Mouse (Mus musculus): ENCODE measurements around the gene Spata13. TPM values are rescaled to one million over a fixed set of nuclear protein-coding genes. Genes with fewer than 3 reads are reported as not detected.
A peak's percentile ranks its signal among the peaks of the same experiment; 100 is the strongest.

Gene Spata13
- polyA plus RNA-seq, 1 experiment from 2014 or later, result 21.0 TPM

GRCm38 (mm10) chr14:60747154-60747870 lies 113.5 kb downstream of the Spata13 start:
- H3K4me1 ChIP-seq (replicated peaks), result peaks cover 45% of the 10 kb centered on the region
- H3K9me3 ChIP-seq (replicated peaks), result no peaks in the 10 kb centered on the region
- H3K4me2 ChIP-seq, result no peak overlapping the region
- ATAC-seq (ENCODE audit: insufficient number of reproducible peaks, low FRiP score), result no peak
- H3K27me3 ChIP-seq (replicated peaks), result no peaks in the 10 kb centered on the region
- H3K36me3 ChIP-seq, result peaks cover 66% of the 10 kb centered on the region
- no peak overlapping the region for H3K9ac ChIP-seq
- H3K27ac ChIP-seq (ENCODE audit: poor library complexity, severe bottlenecking), result no peak overlapping the region
- WGBS, result 83% methylated on average over 21 of the region's 21 CpGs
- H3K4me3 ChIP-seq, result no peak overlapping the region

GRCm38 (mm10) chr14:60749880-60750279 lies 116.1 kb downstream of the Spata13 start:
- H3K27me3 ChIP-seq (replicated peaks), result no peaks in the 10 kb centered on the region
- H3K9me3 ChIP-seq (replicated peaks), result no peaks in the 10 kb centered on the region
- H3K36me3 ChIP-seq, result peaks cover 88% of the 10 kb centered on the region
- H3K27ac ChIP-seq (ENCODE audit: poor library complexity, severe bottlenecking), result peak overlapping the region; percentile 68
- no peak overlapping the region for H3K4me2 ChIP-seq
- H3K4me1 ChIP-seq (replicated peaks), result peaks cover 22% of the 10 kb centered on the region
- no peak overlapping the region for H3K9ac ChIP-seq
- WGBS, result 57% methylated on average over 12 of the region's 12 CpGs
- no peak for ATAC-seq (ENCODE audit: insufficient number of reproducible peaks, low FRiP score)
- no peak overlapping the region for H3K4me3 ChIP-seq

- Histone ChIP-seq H3K4me1 (replicated peaks) (0 out of 2 replicates have a peak, but pooled peaks cover 14% of the 10 kb centered on the region), H3K9me3 (replicated peaks) (no peaks in the 10 kb centered on the region), H3K4me3 (no peak overlapping the region), H3K27ac (ENCODE audit: poor library complexity, severe bottlenecking) (no peak overlapping the region), H3K4me2 (no peak overlapping the region), H3K36me3 (peaks cover 92% of the 10 kb centered on the region), H3K9ac (no peak overlapping the region), H3K27me3 (replicated peaks) (no peaks in the 10 kb centered on the region)
- no peak for ATAC-seq (ENCODE audit: insufficient number of reproducible peaks, low FRiP score)
- 89% methylated on average over 16 of the region's 16 CpGs for WGBS
These were observed 117.8 kb downstream of the Spata13 start for GRCm38 (mm10) chr14:60751581-60751980.

GRCm38 (mm10) chr14:60752892-60753800 lies 119.3 kb downstream of the Spata13 start:
- 86% methylated on average over 14 of the region's 14 CpGs for WGBS
- no peak overlapping the region for H3K4me3 ChIP-seq
- ATAC-seq (ENCODE audit: insufficient number of reproducible peaks, low FRiP score), result no peak

DNA sequence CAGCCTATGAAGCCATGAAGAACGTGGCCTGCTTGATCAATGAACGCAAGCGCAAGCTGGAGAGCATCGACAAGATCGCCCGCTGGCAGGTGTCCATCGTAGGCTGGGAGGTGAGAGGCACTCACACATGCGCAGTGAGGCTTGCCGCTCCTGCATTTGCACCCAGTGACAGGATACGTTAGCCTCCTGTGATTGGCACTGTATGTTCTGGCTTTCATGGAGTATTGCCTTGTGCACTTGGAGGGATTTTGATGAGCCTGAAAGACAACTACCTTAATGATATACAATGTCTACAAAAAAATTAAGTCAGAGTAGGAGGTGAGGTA lies 120.0 kb downstream of the Spata13 start:
- peaks cover 95% of the 10 kb centered on the region for H3K36me3 ChIP-seq
- H3K4me3 ChIP-seq, result no peak overlapping the region
- H3K4me1 ChIP-seq (replicated peaks), result 0 out of 2 replicates have a peak, but pooled peaks cover 14% of the 10 kb centered on the region
- H3K27me3 ChIP-seq (replicated peaks), result no peaks in the 10 kb centered on the region
- no peak overlapping the region for H3K9ac ChIP-seq
- WGBS, result 94% methylated on average over 10 of the region's 10 CpGs
- H3K4me2 ChIP-seq, result no peak overlapping the region
- H3K27ac ChIP-seq (ENCODE audit: poor library complexity, severe bottlenecking), result no peak overlapping the region
- no peak for ATAC-seq (ENCODE audit: insufficient number of reproducible peaks, low FRiP score)
- H3K9me3 ChIP-seq (replicated peaks), result no peaks in the 10 kb centered on the region

More at GRCm38 (mm10) chr14:60752892-60753800, 119.3 kb downstream of the Spata13 start:
- Histone ChIP-seq H3K27me3 (replicated peaks) (no peaks in the 10 kb centered on the region), H3K4me1 (replicated peaks) (0 out of 2 replicates have a peak, but pooled peaks cover 14% of the 10 kb centered on the region), H3K27ac (ENCODE audit: poor library complexity, severe bottlenecking) (0 out of 2 replicates have a peak overlapping the region, but pooled peaks have one; percentile 4), H3K9ac (no peak overlapping the region), H3K9me3 (replicated peaks) (no peaks in the 10 kb centered on the region), H3K4me2 (no peak overlapping the region), H3K36me3 (peaks cover 92% of the 10 kb centered on the region)

- Histone ChIP-seq H3K4me1 (replicated peaks) (0 out of 2 replicates have a peak, but pooled peaks cover 8% of the 10 kb centered on the region), H3K27ac (ENCODE audit: poor library complexity, severe bottlenecking) (no peak overlapping the region), H3K9ac (no peak overlapping the region), H3K4me2 (no peak overlapping the region), H3K9me3 (replicated peaks) (no peaks in the 10 kb centered on the region), H3K27me3 (replicated peaks) (no peaks in the 10 kb centered on the region), H3K36me3 (peaks cover 95% of the 10 kb centered on the region), H3K4me3 (no peak overlapping the region)
- 95% methylated on average over 5 of the region's 5 CpGs for WGBS
- ATAC-seq (ENCODE audit: insufficient number of reproducible peaks, low FRiP score), result no peak
These were observed 120.9 kb downstream of the Spata13 start for GRCm38 (mm10) chr14:60754656-60755055.

- 90% methylated on average over 15 of the region's 15 CpGs for WGBS
- no peak overlapping the region for H3K27ac ChIP-seq (ENCODE audit: poor library complexity, severe bottlenecking)
- no peak overlapping the region for H3K9ac ChIP-seq
- no peaks in the 10 kb centered on the region for H3K9me3 ChIP-seq (replicated peaks)
- no peak overlapping the region for H3K4me3 ChIP-seq
- ATAC-seq (ENCODE audit: insufficient number of reproducible peaks, low FRiP score), result no peak
- H3K36me3 ChIP-seq, result peaks cover 95% of the 10 kb centered on the region
- no peaks in the 10 kb centered on the region for H3K27me3 ChIP-seq (replicated peaks)
- no peaks in the 10 kb centered on the region for H3K4me1 ChIP-seq (replicated peaks)
- H3K4me2 ChIP-seq, result no peak overlapping the region
These were observed 122.5 kb downstream of the Spata13 start for GRCm38 (mm10) chr14:60756271-60756670.

DNA sequence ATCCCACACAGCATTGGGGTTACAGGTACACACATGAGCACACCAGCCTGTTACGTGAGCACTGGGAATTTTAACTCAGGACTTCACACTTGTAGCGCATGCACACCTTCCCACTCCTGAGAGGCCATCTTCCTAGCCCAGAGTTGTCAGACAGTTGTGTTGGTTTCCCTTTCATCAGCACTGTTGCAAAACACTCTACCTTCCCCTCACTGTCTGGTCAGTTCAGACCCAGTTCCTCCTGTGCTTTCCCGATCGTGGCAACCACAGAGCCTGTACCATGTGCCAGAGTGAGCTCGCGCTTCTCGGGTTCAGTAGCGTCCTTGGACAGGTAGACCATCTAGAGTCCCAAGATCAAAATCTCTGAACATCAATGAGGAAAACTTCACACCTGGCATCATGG lies 123.5 kb downstream of the Spata13 start:
- no peak overlapping the region for H3K4me3 ChIP-seq
- H3K9me3 ChIP-seq (replicated peaks), result no peaks in the 10 kb centered on the region
- H3K36me3 ChIP-seq, result peaks cover 95% of the 10 kb centered on the region
- no peak for ATAC-seq (ENCODE audit: insufficient number of reproducible peaks, low FRiP score)
- H3K4me2 ChIP-seq, result no peak overlapping the region
- H3K27me3 ChIP-seq (replicated peaks), result no peaks in the 10 kb centered on the region
- no peak overlapping the region for H3K27ac ChIP-seq (ENCODE audit: poor library complexity, severe bottlenecking)
- 93% methylated on average over 8 of the region's 8 CpGs for WGBS
- no peak overlapping the region for H3K9ac ChIP-seq
- 0 out of 2 replicates have a peak, but pooled peaks cover 3% of the 10 kb centered on the region for H3K4me1 ChIP-seq (replicated peaks)

- no peak overlapping the region for H3K4me2 ChIP-seq
- WGBS, result 89% methylated on average over 7 of the region's 7 CpGs
- H3K36me3 ChIP-seq, result peaks cover 96% of the 10 kb centered on the region
- H3K27ac ChIP-seq (ENCODE audit: poor library complexity, severe bottlenecking), result no peak overlapping the region
- H3K27me3 ChIP-seq (replicated peaks), result no peaks in the 10 kb centered on the region
- H3K9me3 ChIP-seq (replicated peaks), result no peaks in the 10 kb centered on the region
- H3K4me3 ChIP-seq, result no peak overlapping the region
- no peak for ATAC-seq (ENCODE audit: insufficient number of reproducible peaks, low FRiP score)
- no peak overlapping the region for H3K9ac ChIP-seq
- H3K4me1 ChIP-seq (replicated peaks), result 0 out of 2 replicates have a peak, but pooled peaks cover 5% of the 10 kb centered on the region
These were observed 123.9 kb downstream of the Spata13 start for GRCm38 (mm10) chr14:60757722-60758121.

DNA sequence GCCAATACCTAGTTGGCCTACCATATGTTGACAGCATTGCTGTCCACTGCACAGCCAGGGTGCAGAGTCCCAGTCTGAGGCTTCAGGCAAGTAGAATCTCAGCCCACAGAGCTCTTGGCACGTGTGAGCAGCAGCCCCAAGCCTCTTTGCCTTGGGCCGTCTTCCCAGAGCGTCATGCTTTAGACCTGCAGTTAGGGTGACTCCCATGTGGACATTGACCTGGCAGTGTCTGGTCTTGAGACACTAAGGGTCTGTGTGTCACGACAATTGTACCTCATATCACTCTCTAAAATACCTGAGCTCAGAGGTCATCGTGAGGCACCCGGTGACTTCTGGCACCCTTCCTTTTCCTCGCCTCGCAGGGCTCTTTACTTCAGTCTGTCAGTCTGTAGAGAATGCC lies 125.3 kb downstream of the Spata13 start:
- Histone ChIP-seq H3K9ac (no peak overlapping the region), H3K9me3 (replicated peaks) (no peaks in the 10 kb centered on the region), H3K27me3 (replicated peaks) (no peaks in the 10 kb centered on the region), H3K36me3 (peaks cover 83% of the 10 kb centered on the region), H3K4me3 (no peak overlapping the region), H3K27ac (ENCODE audit: poor library complexity, severe bottlenecking) (no peak overlapping the region), H3K4me2 (no peak overlapping the region), H3K4me1 (replicated peaks) (peaks cover 14% of the 10 kb centered on the region)
- 91% methylated on average over 8 of the region's 8 CpGs for WGBS
- no peak for ATAC-seq (ENCODE audit: insufficient number of reproducible peaks, low FRiP score)

DNA sequence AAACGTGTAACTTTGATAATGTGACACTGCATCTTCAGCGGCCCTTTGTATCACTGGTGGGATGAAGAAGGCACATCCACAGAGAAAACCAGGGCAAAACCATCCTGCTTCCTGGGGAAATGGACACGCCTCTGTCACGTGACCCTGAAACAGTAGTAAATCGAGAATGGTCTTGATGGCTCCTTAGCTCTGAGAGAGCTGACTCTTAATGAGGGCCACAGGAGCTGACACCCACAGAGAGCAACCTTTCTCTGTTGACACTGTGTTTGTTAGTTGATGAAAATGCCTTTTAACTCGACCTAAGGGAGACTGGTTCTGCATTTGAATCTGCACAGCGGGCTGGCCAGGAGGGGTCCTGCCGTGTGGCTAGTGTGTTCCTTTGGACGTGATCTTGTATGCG lies 128.0 kb downstream of the Spata13 start:
- Histone ChIP-seq H3K27ac (ENCODE audit: poor library complexity, severe bottlenecking) (no peak overlapping the region; the same call in 1 of the 2 replicates), H3K4me2 (no peak overlapping the region), H3K9ac (no peak overlapping the region), H3K27me3 (replicated peaks) (no peaks in the 10 kb centered on the region), H3K4me1 (replicated peaks) (peaks cover 36% of the 10 kb centered on the region), H3K9me3 (replicated peaks) (no peaks in the 10 kb centered on the region), H3K4me3 (no peak overlapping the region), H3K36me3 (peaks cover 56% of the 10 kb centered on the region)
- 84% methylated on average over 10 of the region's 10 CpGs for WGBS
- ATAC-seq (ENCODE audit: insufficient number of reproducible peaks, low FRiP score), result no peak
